8 mouse cellular contexts compared by ENCODE assay signal in genomic region chr6:4746036-4746695, GRCm38 (mm10). TPM values are rescaled to one million over a fixed set of nuclear protein-coding genes. Genes with fewer than 3 reads are reported as not detected.
DNase-seq lines count a peak whose midpoint lies in the region; ATAC-seq and TF ChIP-seq lines count a peak whose summit lies in the region.

No protein-coding gene starts in this region.

- no peaks in the 10 kb centered on the region for H3K27me3 ChIP-seq in heart, embryonic 16.5 days (ENCODE audit: control insufficient read depth, insufficient read depth, low read length)
- peaks cover 17% of the 10 kb centered on the region for H3K27me3 ChIP-seq in liver, embryonic 14.5 days (ENCODE audit: control insufficient read depth, insufficient read depth, low read length)
- peaks cover 13% of the 10 kb centered on the region for H3K27me3 ChIP-seq in small intestine, adult 2 months (ENCODE audit: control insufficient read depth, insufficient read depth, low read length)

- H3K27ac ChIP-seq in left cerebral cortex, adult 2 months: peak overlapping the region; percentile 81
- peak overlapping the region; percentile 73 for H3K27ac ChIP-seq in heart, embryonic 16.5 days (ENCODE audit: low read length)
- H3K27ac ChIP-seq in liver, embryonic 14.5 days: no peak overlapping the region
- H3K27ac ChIP-seq in small intestine, adult 2 months (ENCODE audit: insufficient read depth, low read depth, low read length): no peak overlapping the region

- H3K36me3 ChIP-seq in heart, embryonic 16.5 days (ENCODE audit: control insufficient read depth, insufficient read depth): no peaks in the 10 kb centered on the region
- no peaks in the 10 kb centered on the region for H3K36me3 ChIP-seq in liver, embryonic 14.5 days (replicated peaks; ENCODE audit: control insufficient read depth, insufficient read depth, low read depth)
- H3K36me3 ChIP-seq in small intestine, adult 2 months (ENCODE audit: control insufficient read depth, insufficient read depth, low read length): no peaks in the 10 kb centered on the region

- intact Hi-C loops in left cerebral cortex, adult 2 months (cut with DNase I): loop anchor here (2.0 to 5.0 kb wide), 3 partner anchors 145 to 636 kb away; partner anchors contain the start of genes Asb4 and Casd1

- no peak for TF ChIP-seq CTCF in left cerebral cortex, adult 2 months (IDR thresholded peaks at IDR 0.05)
- no peak for TF ChIP-seq CTCF in liver, embryonic 14.5 days (IDR thresholded peaks at IDR 0.05; ENCODE audit: low read depth)
- TF ChIP-seq CTCF in small intestine, adult 2 months (IDR thresholded peaks at IDR 0.05; ENCODE audit: extremely low read depth, insufficient read length, insufficient replicate concordance, low read depth, low read length): no peak

- TF ChIP-seq POLR2A in small intestine, adult 2 months (IDR thresholded peaks at IDR 0.05; ENCODE audit: low read depth, low read length): no peak

- peak overlapping the region; percentile 78 for H3K9ac ChIP-seq in heart, embryonic 16.5 days (ENCODE audit: low read length)
- no peak overlapping the region for H3K9ac ChIP-seq in liver, embryonic 14.5 days (replicated peaks)

- peak overlapping the region; percentile 57 for H3K4me3 ChIP-seq in left cerebral cortex, adult 2 months
- H3K4me3 ChIP-seq in heart, embryonic 16.5 days (ENCODE audit: low read length): peak overlapping the region; percentile 64
- H3K4me3 ChIP-seq in liver, embryonic 14.5 days (ENCODE audit: insufficient read depth in 1 of 2, low read depth in 2 of 2, low read length in 2 of 2): peak overlapping the region; percentile 41 to 59
- H3K4me3 ChIP-seq in small intestine, adult 2 months (ENCODE audit: low read depth, low read length): peak overlapping the region; percentile 66

- peak overlapping the region; percentile 68 for H3K4me2 ChIP-seq in heart, embryonic 16.5 days (ENCODE audit: low read depth, low read length)
- peak overlapping the region; percentile 52 for H3K4me2 ChIP-seq in liver, embryonic 14.5 days (ENCODE audit: low read depth)

- no peak for ATAC-seq in heart, embryonic 16.5 days (replicated peaks; ENCODE audit: extremely low read depth, insufficient read depth, low FRiP score)
- no peak for ATAC-seq in liver, embryonic 14.5 days (ENCODE audit: insufficient read depth)

- peaks cover 13% of the 10 kb centered on the region for H3K9me3 ChIP-seq in heart, embryonic 16.5 days (replicated peaks; ENCODE audit: control insufficient read depth, low read length)
- no peaks in the 10 kb centered on the region for H3K9me3 ChIP-seq in liver, embryonic 14.5 days (ENCODE audit: control insufficient read depth, low read length)

- no peak for TF ChIP-seq EP300 in liver, embryonic 14.5 days (IDR thresholded peaks at IDR 0.05; ENCODE audit: low read depth)

- 55% methylated on average over 21 of the region's 22 CpGs for WGBS in heart, embryonic 16.5 days
- WGBS in liver, embryonic 14.5 days (ENCODE audit: insufficient replicate concordance): 40% methylated on average over 21 of the region's 22 CpGs
- WGBS in small intestine, adult 2 months: 52% methylated on average over 22 of the region's 22 CpGs

- no peaks in the 10 kb centered on the region for H3K4me1 ChIP-seq in heart, embryonic 16.5 days (ENCODE audit: control insufficient read depth, insufficient read depth, low read length)
- H3K4me1 ChIP-seq in liver, embryonic 14.5 days (replicated peaks; ENCODE audit: control insufficient read depth in 2 of 2, insufficient read depth in 2 of 2, low read length in 1 of 2): 0 out of 4 replicates have a peak, but pooled peaks cover 0 to 2% of the 10 kb centered on the region in 2 experiments
- H3K4me1 ChIP-seq in small intestine, adult 2 months (ENCODE audit: control insufficient read depth, insufficient read depth, insufficient read length, low read length): peaks cover 4% of the 10 kb centered on the region; the same call in 1 of the 2 replicates

- no peak for DNase-seq in left cerebral cortex, adult 2 months (ENCODE audit: extremely low spot score in 1 of 2, low spot score in 2 of 2)
- DNase-seq in left cerebral cortex, adult 18-20 months (ENCODE audit: low spot score in 2 of 2): no peak
- DNase-seq in cerebellum, postnatal 14 days: peak; percentile 54 to 58
- DNase-seq in liver, embryonic 14.5 days (ENCODE audit: low read depth in 3 of 3, low spot score in 3 of 3): no peak
- DNase-seq in left cerebral cortex, adult 8-10 months (ENCODE audit: low spot score in 2 of 2): no peak
- DNase-seq in T-cell, adult 2 months (ENCODE audit: low spot score): no peak

RNA-seq across cellular contexts. Expression of gene Sgce, which starts 0.8 kb away (rescaled TPM):
- total RNA-seq in left cerebral cortex, adult 2 months (2021): 10 to 100 TPM; 30.0 to 33.3 TPM
- 10 to 100 TPM; 34.0 TPM for total RNA-seq in left cerebral cortex, adult 18-20 months (2021)
- 51.9 and 54.0 TPM in 2 replicates for polyA plus RNA-seq in heart, embryonic 16.5 days (2015; fragmentation: Nextera tagmentation; extraction: Ambion mirVana)
- polyA plus RNA-seq in liver, embryonic 14.5 days (2012; rRNA removed): 8.2 and 8.9 TPM in 2 replicates
- 13.9 and 14.2 TPM in 2 replicates for polyA plus RNA-seq in liver, embryonic 14.5 days (2014; fragmentation: Nextera tagmentation; extraction: Ambion mirVana)
- 2.1 and 2.7 TPM in 2 replicates for polyA plus RNA-seq in small intestine, adult 2 months (2012; rRNA removed)
- total RNA-seq in left cerebral cortex, adult 8-10 months (2022): 10 to 100 TPM; 33.0 to 37.0 (median 35.7) TPM

RNA-seq across cellular contexts. Expression of gene Peg10, which starts 0.9 kb away (rescaled TPM):
- 10 to 100 TPM; 13.6 to 17.8 TPM for total RNA-seq in left cerebral cortex, adult 2 months (2021)
- total RNA-seq in left cerebral cortex, adult 18-20 months (2021): 10 to 100 TPM; 11.6 to 13.7 TPM
- polyA plus RNA-seq in heart, embryonic 16.5 days (2015; fragmentation: Nextera tagmentation; extraction: Ambion mirVana): 1.1 and 1.2 TPM in 2 replicates
- polyA plus RNA-seq in liver, embryonic 14.5 days (2012; rRNA removed): 12.9 and 13.0 TPM in 2 replicates
- 3.0 and 3.1 TPM in 2 replicates for polyA plus RNA-seq in liver, embryonic 14.5 days (2014; fragmentation: Nextera tagmentation; extraction: Ambion mirVana)
- 0.16 and 0.28 TPM in 2 replicates for polyA plus RNA-seq in small intestine, adult 2 months (2012; rRNA removed)
- 10 to 100 TPM; 15.3 to 18.5 (median 16.4) TPM for total RNA-seq in left cerebral cortex, adult 8-10 months (2022)

Comparison
In these comparisons a context has a peak if more than half of its experiments do, and no peak if none do; other contexts are left out.
1. DNase-seq: peak in cerebellum, postnatal 14 days (2 of 2); none in left cerebral cortex, adult 2 months (0 of 2), left cerebral cortex, adult 18-20 months (0 of 2), liver, embryonic 14.5 days (0 of 3), left cerebral cortex, adult 8-10 months (0 of 2) and T-cell, adult 2 months (single experiment).
2. H3K27ac ChIP-seq: peak in left cerebral cortex, adult 2 months (single experiment) and heart, embryonic 16.5 days (single experiment); none in liver, embryonic 14.5 days (single experiment) and small intestine, adult 2 months (single experiment).
3. Peak in every context shown above with its lines, with median percentiles within 50 percentile points of each other: H3K4me3 ChIP-seq.